Mouse (Mus musculus): ENCODE results near the gene Lrp10. TPM values are rescaled to one million over a fixed set of nuclear protein-coding genes. Genes with fewer than 3 reads are reported as not detected.

Lrp10 gene
- polyA plus RNA-seq, 1 experiment from 2014 or later, result 26.6 TPM

- peak; percentile 77 for DNase-seq (ENCODE audit: low spot score)
- no peak overlapping the region for H3K27ac ChIP-seq (ENCODE audit: low read depth, low read length)
- H3K9me3 ChIP-seq (ENCODE audit: control insufficient read depth, low read length), result no peaks in the 10 kb centered on the region
- no peaks in the 10 kb centered on the region for H3K4me1 ChIP-seq (ENCODE audit: control insufficient read depth, insufficient read depth, low read length)
- H3K27me3 ChIP-seq (ENCODE audit: control insufficient read depth, insufficient read depth, low read length), result no peaks in the 10 kb centered on the region
- no peak overlapping the region for H3K9ac ChIP-seq (ENCODE audit: low read length)
- peak; percentile 41; the same call in 1 of the 2 replicates for ATAC-seq (ENCODE audit: insufficient read depth, low FRiP score, low TSS enrichment)
- H3K4me3 ChIP-seq (ENCODE audit: low read depth, low read length), result no peak overlapping the region
- no peaks in the 10 kb centered on the region for H3K36me3 ChIP-seq (ENCODE audit: control insufficient read depth, insufficient read depth, low read length)
- 5% methylated on average over 3 of the region's 3 CpGs for WGBS
- no peak overlapping the region for H3K4me2 ChIP-seq (ENCODE audit: low read depth)
These were observed 30.3 kb downstream of the Lrp10 start for GRCm38 (mm10) chr14:54494234-54494633.

GRCm38 (mm10) chr14:54496706-54497105, 32.8 kb downstream of the Lrp10 start:
- H3K4me2 ChIP-seq (ENCODE audit: low read depth), result no peak overlapping the region
- H3K4me3 ChIP-seq (ENCODE audit: low read depth, low read length), result no peak overlapping the region
- H3K4me1 ChIP-seq (ENCODE audit: control insufficient read depth, insufficient read depth, low read length), result no peaks in the 10 kb centered on the region
- no peaks in the 10 kb centered on the region for H3K27me3 ChIP-seq (ENCODE audit: control insufficient read depth, insufficient read depth, low read length)
- no peak overlapping the region for H3K27ac ChIP-seq (ENCODE audit: low read depth, low read length)
- no peaks in the 10 kb centered on the region for H3K9me3 ChIP-seq (ENCODE audit: control insufficient read depth, low read length)
- no peak overlapping the region for H3K9ac ChIP-seq (ENCODE audit: low read length)
- DNase-seq (ENCODE audit: low spot score) (no peak), ATAC-seq (ENCODE audit: insufficient read depth, low FRiP score, low TSS enrichment) (no peak)
- WGBS, result 84% methylated on average over 14 of the region's 14 CpGs
- no peaks in the 10 kb centered on the region for H3K36me3 ChIP-seq (ENCODE audit: control insufficient read depth, insufficient read depth, low read length)

GRCm38 (mm10) chr14:54499330-54499729, 35.4 kb downstream of the Lrp10 start:
- DNase-seq (ENCODE audit: low spot score) (no peak), ATAC-seq (ENCODE audit: insufficient read depth, low FRiP score, low TSS enrichment) (no peak)
- H3K9ac ChIP-seq (ENCODE audit: low read length), result no peak overlapping the region
- H3K9me3 ChIP-seq (ENCODE audit: control insufficient read depth, low read length), result no peaks in the 10 kb centered on the region
- no peaks in the 10 kb centered on the region for H3K4me1 ChIP-seq (ENCODE audit: control insufficient read depth, insufficient read depth, low read length)
- no peak overlapping the region for H3K4me3 ChIP-seq (ENCODE audit: low read depth, low read length)
- H3K27ac ChIP-seq (ENCODE audit: low read depth, low read length), result no peak overlapping the region
- no peak overlapping the region for H3K4me2 ChIP-seq (ENCODE audit: low read depth)
- H3K27me3 ChIP-seq (ENCODE audit: control insufficient read depth, insufficient read depth, low read length), result no peaks in the 10 kb centered on the region
- H3K36me3 ChIP-seq (ENCODE audit: control insufficient read depth, insufficient read depth, low read length), result no peaks in the 10 kb centered on the region
- WGBS, result 85% methylated on average over 2 of the region's 2 CpGs

DNA sequence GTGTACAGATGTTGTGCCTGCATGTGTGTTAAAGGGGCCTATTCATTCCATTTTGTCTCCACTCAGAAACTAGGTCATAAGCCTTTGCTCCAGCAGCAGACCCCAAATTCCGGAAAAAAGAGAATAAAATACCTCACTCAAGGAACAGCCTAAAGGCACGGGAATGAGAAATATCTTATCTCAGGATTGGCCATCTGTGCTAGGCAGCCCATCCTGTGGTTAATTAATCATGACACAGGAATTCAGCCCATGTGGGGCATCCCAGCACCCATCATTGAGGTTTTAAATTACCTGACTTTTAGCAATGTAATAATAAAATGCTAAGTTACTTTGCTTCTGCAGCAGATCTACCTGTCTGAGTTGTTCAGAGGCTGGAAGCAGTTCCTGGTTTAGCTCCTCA, 37.4 kb downstream of the Lrp10 start:
- no peaks in the 10 kb centered on the region for H3K9me3 ChIP-seq (ENCODE audit: control insufficient read depth, low read length)
- no peak overlapping the region for H3K9ac ChIP-seq (ENCODE audit: low read length)
- H3K4me2 ChIP-seq (ENCODE audit: low read depth), result no peak overlapping the region
- H3K27ac ChIP-seq (ENCODE audit: low read depth, low read length), result no peak overlapping the region
- no peaks in the 10 kb centered on the region for H3K27me3 ChIP-seq (ENCODE audit: control insufficient read depth, insufficient read depth, low read length)
- no peaks in the 10 kb centered on the region; the same call in 1 of the 2 replicates for H3K36me3 ChIP-seq (ENCODE audit: control insufficient read depth, insufficient read depth, low read length)
- DNase-seq (ENCODE audit: low spot score) (no peak), ATAC-seq (ENCODE audit: insufficient read depth, low FRiP score, low TSS enrichment) (no peak)
- WGBS, result 78% methylated on average over 2 of the region's 2 CpGs
- no peak overlapping the region for H3K4me3 ChIP-seq (ENCODE audit: low read depth, low read length)
- H3K4me1 ChIP-seq (ENCODE audit: control insufficient read depth, insufficient read depth, low read length), result no peaks in the 10 kb centered on the region

- WGBS, result 80% methylated on average over 2 of the region's 2 CpGs
- Histone ChIP-seq H3K4me3 (ENCODE audit: low read depth, low read length) (no peak overlapping the region), H3K4me2 (ENCODE audit: low read depth) (no peak overlapping the region), H3K9ac (ENCODE audit: low read length) (no peak overlapping the region), H3K36me3 (ENCODE audit: control insufficient read depth, insufficient read depth, low read length) (peaks cover 12% of the 10 kb centered on the region), H3K27me3 (ENCODE audit: control insufficient read depth, insufficient read depth, low read length) (no peaks in the 10 kb centered on the region), H3K9me3 (ENCODE audit: control insufficient read depth, low read length) (no peaks in the 10 kb centered on the region), H3K4me1 (ENCODE audit: control insufficient read depth, insufficient read depth, low read length) (no peaks in the 10 kb centered on the region), H3K27ac (ENCODE audit: low read depth, low read length) (no peak overlapping the region)
- ATAC-seq (ENCODE audit: insufficient read depth, low FRiP score, low TSS enrichment) (no peak), DNase-seq (ENCODE audit: low spot score) (no peak)
These were observed 39.2 kb downstream of the Lrp10 start for GRCm38 (mm10) chr14:54503092-54503491.

- WGBS, result 90% methylated on average over 9 of the region's 9 CpGs
- peaks cover 60% of the 10 kb centered on the region for H3K36me3 ChIP-seq (ENCODE audit: control insufficient read depth, insufficient read depth, low read length)
- no peak for DNase-seq (ENCODE audit: low spot score)
These were observed 45.8 kb downstream of the Lrp10 start for GRCm38 (mm10) chr14:54509774-54510173.

GRCm38 (mm10) chr14:54516710-54517310, 52.9 kb downstream of the Lrp10 start:
- DNase-seq (ENCODE audit: low spot score) (no peak), ATAC-seq (ENCODE audit: insufficient read depth, low FRiP score, low TSS enrichment) (peak; percentile 2; the same call in 1 of the 2 replicates)
- peak overlapping the region; percentile 58 for H3K4me2 ChIP-seq (ENCODE audit: low read depth)
- peaks cover 2% of the 10 kb centered on the region; the same call in 1 of the 2 replicates for H3K4me1 ChIP-seq (ENCODE audit: control insufficient read depth, insufficient read depth, low read length)
- H3K9ac ChIP-seq (ENCODE audit: low read length), result peak overlapping the region; percentile 75
- 0 out of 2 replicates have a peak, but pooled peaks cover 2% of the 10 kb centered on the region for H3K9me3 ChIP-seq (ENCODE audit: control insufficient read depth, low read length)
- no peaks in the 10 kb centered on the region for H3K27me3 ChIP-seq (ENCODE audit: control insufficient read depth, insufficient read depth, low read length)
- peak overlapping the region; percentile 62 for H3K4me3 ChIP-seq (ENCODE audit: low read depth, low read length)
- peak overlapping the region; percentile 24; the same call in 1 of the 2 replicates for H3K27ac ChIP-seq (ENCODE audit: low read depth, low read length)
- H3K36me3 ChIP-seq (ENCODE audit: control insufficient read depth, insufficient read depth, low read length), result peaks cover 23% of the 10 kb centered on the region
- WGBS, result 7% methylated on average over 17 of the region's 17 CpGs

More at GRCm38 (mm10) chr14:54509774-54510173, 45.8 kb downstream of the Lrp10 start:
- Histone ChIP-seq H3K4me1 (ENCODE audit: control insufficient read depth, insufficient read depth, low read length) (no peaks in the 10 kb centered on the region), H3K27me3 (ENCODE audit: control insufficient read depth, insufficient read depth, low read length) (no peaks in the 10 kb centered on the region), H3K9ac (ENCODE audit: low read length) (no peak overlapping the region), H3K4me2 (ENCODE audit: low read depth) (no peak overlapping the region), H3K27ac (ENCODE audit: low read depth, low read length) (no peak overlapping the region), H3K4me3 (ENCODE audit: low read depth, low read length) (no peak overlapping the region), H3K9me3 (ENCODE audit: control insufficient read depth, low read length) (0 out of 2 replicates have a peak, but pooled peaks cover 2% of the 10 kb centered on the region)
- ATAC-seq (ENCODE audit: insufficient read depth, low FRiP score, low TSS enrichment), result no peak

Other genes with a start within 250 kb of the Lrp10 start
- 274 and 286 TPM in 2 replicates for gene Dad1, start 210.0 kb upstream of the Lrp10 start, polyA plus RNA-seq (2014; fragmentation: Nextera tagmentation; extraction: Ambion mirVana)
- gene Abhd4, start 209.9 kb upstream of the Lrp10 start, polyA plus RNA-seq (2014; fragmentation: Nextera tagmentation; extraction: Ambion mirVana), result 45.7 and 46.6 TPM in 2 replicates
- not detected in 2 replicates for gene Olfr49, start 179.2 kb upstream of the Lrp10 start, polyA plus RNA-seq (2014; fragmentation: Nextera tagmentation; extraction: Ambion mirVana)
- gene Oxa1l, start 103.3 kb upstream of the Lrp10 start, polyA plus RNA-seq (2014; fragmentation: Nextera tagmentation; extraction: Ambion mirVana), result 49.8 and 53.0 TPM in 2 replicates
- gene Slc7a7, start 46.4 kb upstream of the Lrp10 start, polyA plus RNA-seq (2014; fragmentation: Nextera tagmentation; extraction: Ambion mirVana), result 4.5 and 4.8 TPM in 2 replicates
- 190 and 216 TPM in 2 replicates for gene Mrpl52, start 37.2 kb upstream of the Lrp10 start, polyA plus RNA-seq (2014; fragmentation: Nextera tagmentation; extraction: Ambion mirVana)
- 69.6 and 70.6 TPM in 2 replicates for gene Mmp14, start 32.5 kb upstream of the Lrp10 start, polyA plus RNA-seq (2014; fragmentation: Nextera tagmentation; extraction: Ambion mirVana)
- 23.3 and 26.2 TPM in 2 replicates for gene Rem2, start 12.0 kb downstream of the Lrp10 start, polyA plus RNA-seq (2014; fragmentation: Nextera tagmentation; extraction: Ambion mirVana)
- 124 and 126 TPM in 2 replicates for gene Prmt5, start 53.4 kb downstream of the Lrp10 start, polyA plus RNA-seq (2014; fragmentation: Nextera tagmentation; extraction: Ambion mirVana)
- 36.7 and 41.4 TPM in 2 replicates for gene Haus4, start 90.5 kb downstream of the Lrp10 start, polyA plus RNA-seq (2014; fragmentation: Nextera tagmentation; extraction: Ambion mirVana)
- 27.9 TPM in 2 replicates for gene Ajuba, start 113.4 kb downstream of the Lrp10 start, polyA plus RNA-seq (2014; fragmentation: Nextera tagmentation; extraction: Ambion mirVana)
- 8.1 and 8.9 TPM in 2 replicates for gene 4931414P19Rik, start 141.9 kb downstream of the Lrp10 start, polyA plus RNA-seq (2014; fragmentation: Nextera tagmentation; extraction: Ambion mirVana)
- 444 and 470 TPM in 2 replicates for gene Psmb5, start 153.9 kb downstream of the Lrp10 start, polyA plus RNA-seq (2014; fragmentation: Nextera tagmentation; extraction: Ambion mirVana)
- 0.08 TPM in 1 of 2 replicates, not detected in the other for gene Psmb11, start 157.3 kb downstream of the Lrp10 start, polyA plus RNA-seq (2014; fragmentation: Nextera tagmentation; extraction: Ambion mirVana)
- gene Gm17606, start 176.8 kb downstream of the Lrp10 start, polyA plus RNA-seq (2014; fragmentation: Nextera tagmentation; extraction: Ambion mirVana), result not detected in 2 replicates
- 6.8 and 9.7 TPM in 2 replicates for gene Cdh24, start 177.2 kb downstream of the Lrp10 start, polyA plus RNA-seq (2014; fragmentation: Nextera tagmentation; extraction: Ambion mirVana)
- gene 1700123O20Rik, start 222.1 kb downstream of the Lrp10 start, polyA plus RNA-seq (2014; fragmentation: Nextera tagmentation; extraction: Ambion mirVana), result 94.3 and 103 TPM in 2 replicates
- 118 and 122 TPM in 2 replicates for gene Acin1, start 222.8 kb downstream of the Lrp10 start, polyA plus RNA-seq (2014; fragmentation: Nextera tagmentation; extraction: Ambion mirVana)
- gene Gm29776, start 234.7 kb downstream of the Lrp10 start, polyA plus RNA-seq (2014; fragmentation: Nextera tagmentation; extraction: Ambion mirVana), result 0.16 and 0.30 TPM in 2 replicates
- 0.26 TPM in 1 of 2 replicates, not detected in the other for gene Cebpe, start 248.0 kb downstream of the Lrp10 start, polyA plus RNA-seq (2014; fragmentation: Nextera tagmentation; extraction: Ambion mirVana)

Data from neural tube, embryonic 11.5 days (tissue).